Mouse (Mus musculus) urinary bladder, postnatal 10 days (tissue): ENCODE data around the gene Tmem219.

Experiments
- DNase-seq: peaks from one replicate; pipeline ENCODE4 v3.0.0; 2022; ENCODE audit warnings: low spot score

Gene Tmem219

GRCm38 (mm10) chr7:126922624-126923060 is at the start of gene Tmem219:
Gene Tmem219, minus strand, starts transcription at chr7:126922917.
- no peak for DNase-seq

- DNase-seq = no peak
These were observed 44.6 kb upstream of the Tmem219 start for GRCm38 (mm10) chr7:126967361-126967760.

- no peak for DNase-seq
These were observed 42.9 kb upstream of the Tmem219 start for GRCm38 (mm10) chr7:126965568-126965967.

GRCm38 (mm10) chr7:126963548-126964286 is 41.0 kb upstream of the Tmem219 start:
- DNase-seq = no peak

GRCm38 (mm10) chr7:126961965-126962364 is 39.2 kb upstream of the Tmem219 start:
- no peak for DNase-seq

- no peak for DNase-seq
These were observed 38.4 kb upstream of the Tmem219 start for GRCm38 (mm10) chr7:126961095-126961494.

GRCm38 (mm10) chr7:126959780-126960179 is 37.1 kb upstream of the Tmem219 start:
- no peak for DNase-seq

GRCm38 (mm10) chr7:126955125-126955524 is 32.4 kb upstream of the Tmem219 start:
- no peak for DNase-seq

GRCm38 (mm10) chr7:126952646-126953045 is 29.9 kb upstream of the Tmem219 start:
- DNase-seq = no peak

- no peak for DNase-seq
These were observed 29.0 kb upstream of the Tmem219 start for GRCm38 (mm10) chr7:126951741-126952140.

- DNase-seq = no peak
These were observed 28.2 kb upstream of the Tmem219 start for GRCm38 (mm10) chr7:126950647-126951615.

GRCm38 (mm10) chr7:126949793-126950646 is 27.3 kb upstream of the Tmem219 start, which contains the start of gene Sez6l2:
Gene Sez6l2, plus strand, starts transcription at chr7:126950563.
- DNase-seq = peak; percentile 64

GRCm38 (mm10) chr7:126949403-126949792 is 26.7 kb upstream of the Tmem219 start, which contains the start of gene Asphd1:
Gene Asphd1, minus strand, starts transcription at chr7:126949582.
- DNase-seq = no peak

GRCm38 (mm10) chr7:126948626-126949025 is 25.9 kb upstream of the Tmem219 start:
- no peak for DNase-seq

- no peak for DNase-seq
These were observed 23.8 kb upstream of the Tmem219 start for GRCm38 (mm10) chr7:126946530-126946929.

- DNase-seq = no peak
These were observed 19.1 kb upstream of the Tmem219 start for GRCm38 (mm10) chr7:126941801-126942200.

GRCm38 (mm10) chr7:126941171-126941570 is 18.5 kb upstream of the Tmem219 start:
- no peak for DNase-seq

GRCm38 (mm10) chr7:126932652-126933051 is 9.9 kb upstream of the Tmem219 start:
- no peak for DNase-seq

- no peak for DNase-seq
These were observed 6.3 kb upstream of the Tmem219 start for GRCm38 (mm10) chr7:126929046-126929445.

GRCm38 (mm10) chr7:126928384-126929037 is 5.8 kb upstream of the Tmem219 start, which contains the start of gene Kctd13:
Gene Kctd13, plus strand, starts transcription at chr7:126928879.
- DNase-seq = peak; percentile 62

- no peak for DNase-seq
These were observed 3.6 kb upstream of the Tmem219 start for GRCm38 (mm10) chr7:126926299-126926698.
